Mouse (Mus musculus) kidney, postnatal 10 days (tissue): ENCODE results near the gene Aff3.
A peak's percentile ranks its signal among the peaks of the same experiment; 100 is the strongest.

ENCODE experiments used
- DNase-seq: peaks from one replicate; pipeline ENCODE4 v3.0.0; 2021; ENCODE audit warnings: mixed read lengths

Aff3 gene

DNA sequence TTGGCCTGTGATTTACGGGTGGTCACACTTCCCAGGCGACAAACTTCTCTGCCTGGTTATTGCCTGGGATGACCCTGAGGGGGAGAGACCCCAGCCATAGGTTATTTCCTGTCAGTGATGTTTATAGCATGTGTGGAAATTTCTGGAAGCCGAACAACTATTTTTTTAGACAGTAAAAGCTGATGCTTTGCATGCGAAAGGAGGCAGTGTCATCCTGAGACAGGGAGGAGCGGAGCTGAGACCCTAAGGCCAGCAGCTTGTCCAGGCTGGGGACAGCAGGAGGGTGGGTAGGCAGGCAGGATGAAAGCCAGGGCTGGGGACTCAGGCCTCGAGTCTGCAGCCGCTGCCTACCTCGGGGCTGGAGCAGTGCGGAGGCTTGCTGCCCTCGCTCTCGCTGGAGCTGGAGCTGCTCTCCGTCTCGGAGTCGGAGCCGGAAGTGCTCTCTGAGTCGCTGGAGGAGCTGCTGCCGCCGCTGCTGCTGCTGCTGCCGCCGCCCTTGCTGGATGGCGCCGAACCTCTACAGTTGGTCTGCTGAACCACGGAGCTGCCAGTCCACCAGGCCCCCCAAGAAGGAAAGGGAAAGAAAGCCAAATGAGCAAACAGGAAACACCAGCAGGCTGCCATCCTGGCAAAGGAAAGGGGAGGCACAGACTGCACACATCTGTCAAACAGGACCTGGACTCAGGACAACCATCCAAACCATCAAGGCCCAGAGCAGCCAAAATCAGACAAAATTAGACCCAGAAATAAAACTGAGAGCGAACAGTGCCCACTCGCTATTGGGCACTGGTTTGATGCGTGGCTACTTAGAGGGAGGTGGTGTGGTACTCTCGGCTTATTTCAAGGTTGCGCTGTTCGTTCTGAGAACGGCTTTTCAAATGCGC lies 446.6 kb downstream of the Aff3 start:
- DNase-seq = peak; percentile 77

GRCm38 (mm10) chr1:38217098-38217497 lies 447.7 kb downstream of the Aff3 start:
- no peak for DNase-seq

DNA sequence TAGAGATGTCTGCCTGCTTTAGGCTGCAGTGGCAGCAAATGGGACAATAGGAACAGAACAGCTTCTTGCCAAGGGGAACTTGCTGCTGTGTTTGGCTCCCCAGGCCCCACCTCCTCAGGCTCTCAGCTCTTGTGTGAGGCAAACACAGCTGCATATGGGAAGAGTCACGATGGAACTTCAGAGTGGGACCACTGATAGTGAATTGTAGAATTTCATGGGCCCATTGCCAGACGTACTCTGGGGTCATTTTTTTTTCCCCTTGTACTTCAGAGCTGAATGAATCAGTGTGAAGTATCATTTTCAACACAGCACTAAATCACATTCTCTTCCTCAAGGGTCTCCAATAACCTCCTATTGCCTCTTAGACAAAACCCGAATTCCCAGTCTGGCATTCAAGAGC lies 451.4 kb downstream of the Aff3 start:
- DNase-seq = no peak

GRCm38 (mm10) chr1:38212386-38212785 lies 452.4 kb downstream of the Aff3 start:
- no peak for DNase-seq

DNA sequence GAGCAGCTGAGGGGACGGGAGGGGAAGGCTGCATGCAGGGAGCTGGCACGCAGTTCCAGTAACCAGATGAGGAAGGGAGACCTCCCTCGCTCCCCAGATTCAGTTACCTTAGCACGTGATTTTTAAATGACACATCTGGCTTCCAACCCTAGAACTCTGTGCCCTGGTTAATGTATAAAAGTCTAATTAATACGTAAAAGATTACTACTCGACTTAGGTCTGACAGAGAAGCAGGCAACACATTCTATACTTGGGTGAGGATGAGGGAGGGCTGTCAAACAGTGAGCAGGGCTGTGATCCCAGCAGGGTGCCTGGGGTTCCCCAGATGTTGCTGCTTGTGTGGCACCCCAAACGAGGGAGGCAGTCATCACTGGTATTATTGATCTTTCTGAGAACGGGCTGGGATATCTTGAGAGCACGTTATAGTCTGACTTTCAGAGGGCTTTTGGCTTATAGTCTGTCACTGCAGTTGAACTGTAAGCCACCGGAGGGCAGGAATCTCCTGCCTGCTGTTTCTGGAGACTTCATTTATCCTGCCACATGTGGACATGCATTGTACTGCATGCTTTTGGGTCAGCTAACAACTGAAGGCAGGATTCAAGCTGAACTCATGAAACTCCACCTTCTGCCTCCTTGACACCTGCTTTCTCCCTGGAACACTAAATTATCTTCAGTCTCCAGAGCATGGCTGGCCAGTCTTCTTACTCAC lies 462.1 kb downstream of the Aff3 start:
- peak; percentile 68 for DNase-seq

DNA sequence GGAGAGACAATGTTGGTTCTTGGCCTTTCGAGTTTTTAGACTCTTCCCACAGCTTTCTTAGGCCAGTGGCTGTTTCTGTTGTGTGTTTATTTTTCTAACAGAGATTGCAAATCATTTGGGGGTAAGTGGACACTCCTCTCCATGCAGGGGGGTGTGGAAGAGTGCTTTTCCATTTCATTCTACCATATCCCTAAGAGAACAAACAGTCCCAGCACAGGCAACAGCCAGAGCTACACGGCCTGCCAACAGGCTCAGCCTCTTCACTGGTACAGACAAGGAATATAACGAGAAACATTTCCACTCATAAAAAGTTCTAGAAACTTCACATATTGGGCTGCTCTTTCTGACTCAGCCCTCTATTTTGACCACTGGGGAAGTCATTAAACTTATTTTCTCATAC lies 463.0 kb downstream of the Aff3 start:
- DNase-seq = no peak

DNA sequence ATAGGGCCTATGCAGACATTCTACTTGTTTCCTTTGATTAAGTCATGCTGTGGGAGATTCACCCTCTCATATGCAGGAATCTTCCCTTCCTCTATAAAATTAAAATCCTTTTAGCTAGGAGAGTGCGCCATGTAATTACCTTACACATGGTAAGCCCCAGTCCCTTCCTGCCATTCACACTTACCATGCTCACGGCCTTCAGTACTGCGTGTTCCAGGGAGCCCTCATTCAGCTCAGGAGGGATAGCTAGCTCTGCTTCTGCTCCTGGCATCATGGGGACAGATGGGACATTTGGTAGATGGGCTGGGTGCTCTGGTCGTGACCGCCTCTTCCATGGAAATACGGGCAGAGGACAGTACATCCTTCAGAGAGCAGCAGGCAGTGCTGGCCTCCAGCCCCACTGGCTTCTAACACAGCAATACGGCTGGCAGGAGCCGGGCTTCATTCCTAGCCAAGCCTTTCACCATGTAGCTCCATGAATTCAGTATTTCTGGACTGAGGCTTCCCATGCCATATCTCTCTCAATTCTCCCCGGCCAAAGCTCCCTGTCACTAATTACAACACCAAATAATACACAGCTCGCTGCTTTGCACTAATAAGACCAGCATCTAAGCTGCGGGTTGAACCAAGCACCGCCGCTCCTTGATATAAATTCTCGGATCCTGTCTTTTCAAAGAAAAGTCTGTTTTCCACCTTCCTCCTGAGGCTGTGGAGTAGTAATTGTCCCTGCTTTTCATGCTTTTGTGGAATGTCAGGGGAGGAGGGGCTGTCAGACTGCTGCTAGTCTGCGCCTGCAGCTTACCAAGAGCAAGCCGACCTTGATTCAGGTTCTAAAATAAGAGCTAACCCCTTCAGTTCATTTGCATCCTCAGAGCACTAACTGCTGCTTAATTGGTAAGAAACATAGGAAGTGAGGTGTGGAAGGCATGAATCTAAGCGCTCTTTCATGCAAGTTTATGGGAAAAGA lies 464.8 kb downstream of the Aff3 start:
- no peak for DNase-seq

DNA sequence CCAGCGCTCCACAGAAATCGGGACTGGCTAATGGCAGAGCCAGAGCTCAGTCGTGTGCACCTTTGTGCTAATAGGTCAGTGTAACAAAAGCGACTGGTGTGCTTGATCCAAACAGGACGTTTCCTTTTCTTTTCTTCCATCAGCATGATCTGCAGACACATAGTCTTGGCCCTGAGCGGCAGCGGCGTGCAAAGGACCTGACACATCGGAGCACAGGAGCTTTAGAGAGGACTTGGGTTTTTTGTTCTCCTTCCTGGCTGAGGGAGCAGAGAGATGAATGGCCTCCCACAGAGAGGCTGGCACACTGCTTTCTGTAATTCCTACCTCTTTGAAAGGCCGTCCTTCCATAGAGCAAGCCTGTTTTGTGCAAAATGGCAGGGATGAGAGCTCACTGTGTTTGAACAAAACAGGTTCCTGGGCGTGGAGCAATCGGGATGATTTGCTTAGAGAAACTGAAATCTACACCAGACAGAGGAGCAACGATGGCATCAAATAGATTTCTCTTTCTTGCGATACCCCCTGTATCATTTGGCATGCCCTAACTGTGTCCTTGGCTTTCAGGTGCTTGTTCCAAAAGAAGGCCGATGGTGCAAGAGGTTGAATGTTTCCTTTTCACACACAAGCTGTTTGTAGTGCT lies 466.2 kb downstream of the Aff3 start:
- no peak for DNase-seq

- DNase-seq = no peak
These were observed 467.5 kb downstream of the Aff3 start for GRCm38 (mm10) chr1:38197145-38197682.

GRCm38 (mm10) chr1:38195721-38196120 lies 469.0 kb downstream of the Aff3 start:
- DNase-seq = no peak

- DNase-seq = no peak
These were observed 478.6 kb downstream of the Aff3 start for GRCm38 (mm10) chr1:38186227-38186545.

DNA sequence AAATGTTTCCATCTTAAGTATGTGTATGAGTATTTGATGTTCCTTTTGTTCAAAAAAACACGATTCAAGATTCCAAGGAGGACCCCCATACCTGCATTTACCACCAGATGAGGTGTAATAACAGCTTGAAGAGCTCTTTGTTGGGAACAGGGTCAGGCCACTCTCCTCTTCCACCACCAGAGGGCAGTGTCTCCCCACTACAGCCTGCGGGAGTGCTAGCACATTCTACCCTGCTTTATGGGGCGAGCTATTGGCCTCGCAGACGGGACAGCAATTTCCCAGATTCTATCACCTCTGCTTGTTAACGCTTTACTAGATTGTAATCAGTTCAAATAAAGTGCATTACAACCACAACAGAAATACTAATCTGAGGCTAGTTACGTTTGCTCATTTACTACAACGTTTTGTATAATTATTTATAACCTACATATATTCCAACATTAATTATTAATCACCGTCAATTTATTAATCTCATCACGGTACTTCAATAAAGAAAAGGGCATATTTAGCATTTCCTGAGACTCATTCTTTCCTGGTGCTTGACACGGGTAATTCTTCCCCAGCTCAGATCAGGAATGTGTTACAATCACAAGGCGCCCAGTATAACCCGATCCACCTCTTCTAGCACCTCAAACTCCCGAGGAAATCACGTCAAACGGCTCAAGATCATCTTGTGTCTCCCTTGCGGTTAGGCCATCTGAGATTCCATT lies 479.1 kb downstream of the Aff3 start:
- DNase-seq = peak; percentile 87

DNA sequence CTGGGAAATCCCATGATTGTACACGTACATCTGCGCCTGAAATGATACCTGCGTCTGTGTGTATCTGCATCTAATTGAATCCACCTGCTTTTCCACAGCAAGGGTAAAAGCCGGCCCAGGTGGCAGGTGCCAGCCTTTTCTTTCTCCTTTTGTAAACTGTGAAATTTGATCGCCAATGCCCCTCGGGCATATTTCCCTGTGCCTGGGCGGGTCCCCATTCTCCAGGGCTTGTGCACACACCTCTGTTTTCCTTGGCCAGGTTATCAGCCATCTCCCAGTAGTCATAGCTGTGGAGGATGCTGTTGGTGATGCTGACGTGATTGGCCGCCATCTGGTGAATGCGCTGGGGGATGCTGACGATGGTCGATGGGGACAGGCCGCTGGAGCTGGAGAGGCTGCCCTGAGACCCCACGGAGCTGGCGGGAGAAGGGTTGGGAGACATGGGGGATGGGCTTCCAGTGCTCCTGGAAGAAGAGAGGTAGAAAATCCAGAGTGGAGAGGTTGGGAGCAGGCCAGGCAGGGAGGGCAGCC lies 483.7 kb downstream of the Aff3 start:
- no peak for DNase-seq

DNA sequence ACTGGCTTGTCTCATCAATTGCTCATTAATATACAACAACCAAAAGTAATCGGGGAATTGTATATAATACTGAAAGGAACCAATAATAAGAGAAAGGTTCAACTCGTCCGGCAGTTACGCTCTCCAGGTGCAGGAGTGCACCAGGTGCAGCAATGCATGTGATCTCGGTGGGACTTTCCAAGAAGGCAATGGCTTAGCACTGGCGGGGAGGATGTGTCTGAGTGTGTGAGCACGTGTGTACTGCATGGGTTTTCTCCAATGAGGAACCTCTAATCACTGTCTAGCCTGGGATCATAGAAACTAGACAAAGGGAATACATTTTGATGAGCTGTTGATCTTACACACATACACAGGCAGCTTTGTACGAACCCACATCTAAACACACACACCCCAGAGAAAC lies 485.8 kb downstream of the Aff3 start:
- DNase-seq = no peak

GRCm38 (mm10) chr1:38176077-38176476 lies 488.7 kb downstream of the Aff3 start:
- no peak for DNase-seq

- DNase-seq = no peak
These were observed 492.9 kb downstream of the Aff3 start for GRCm38 (mm10) chr1:38171874-38172273.

GRCm38 (mm10) chr1:38165696-38166095 lies 499.1 kb downstream of the Aff3 start:
- DNase-seq = no peak

GRCm38 (mm10) chr1:38150086-38150485 lies 514.7 kb downstream of the Aff3 start:
- no peak for DNase-seq

GRCm38 (mm10) chr1:38146008-38146407 lies 518.7 kb downstream of the Aff3 start:
- DNase-seq = no peak

DNA sequence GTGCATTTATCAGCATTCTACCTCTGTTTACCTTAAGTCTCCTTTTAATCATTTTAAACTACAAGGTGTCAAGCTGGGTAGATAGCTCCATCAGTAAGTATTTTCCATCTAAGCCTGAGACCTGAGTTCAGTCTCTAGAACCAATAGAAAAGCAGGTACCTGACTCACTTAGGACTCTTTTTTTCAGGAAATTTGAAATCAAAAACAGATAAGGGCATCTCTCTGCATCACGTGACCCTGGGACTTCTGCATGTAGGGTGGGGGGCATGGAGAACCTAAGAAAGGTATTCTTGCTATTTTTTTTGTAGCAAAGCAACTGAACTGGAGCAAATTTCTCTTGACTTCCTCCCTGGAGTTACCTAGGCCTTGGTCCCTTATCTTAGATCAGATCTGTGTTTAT lies 523.4 kb downstream of the Aff3 start:
- DNase-seq = no peak

GRCm38 (mm10) chr1:38140911-38141310 lies 523.8 kb downstream of the Aff3 start:
- no peak for DNase-seq
